Mouse (Mus musculus) heart, adult 2 months (tissue): ENCODE results near the gene Srsf12.

ENCODE experiments used
- CTCF ChIP-seq: fragments of 200-600 bp; IDR thresholded peaks from 2 replicates; pipeline ENCODE4 v1.8.1; 2022; ENCODE audit warnings: antibody characterized with exemption, mild to moderate bottlenecking, moderate library complexity
- EP300 ChIP-seq: fragments of 200-500 bp; IDR thresholded peaks from 2 replicates; pipeline ENCODE4 v1.6.1; 2011; ENCODE audit warnings: low read depth, low read length, control low read depth; ENCODE audit not compliant: insufficient read depth
- POLR2A ChIP-seq: fragments of 200-500 bp; IDR thresholded peaks from 2 replicates; pipeline ENCODE4 v1.6.1; 2011; ENCODE audit warnings: mild to moderate bottlenecking, low read depth, low read length, control low read depth; ENCODE audit not compliant: insufficient read depth

- TF ChIP-seq CTCF = no peak
- TF ChIP-seq EP300 = no peak
- no peak for TF ChIP-seq POLR2A
These were observed 54.1 kb downstream of the Srsf12 start for GRCm38 (mm10) chr4:33262897-33263296.
